Mouse (Mus musculus) C2C12 (cell line): ENCODE data around the gene Fam120b. TPM values are rescaled to one million over a fixed set of nuclear protein-coding genes. Genes with fewer than 3 reads are reported as not detected.

ENCODE experiments used
- H3K27me3 ChIP-seq: one replicate; pipeline ENCODE4 v1.6.1; 2011; ENCODE audit not compliant: control insufficient read depth, insufficient read depth, insufficient read length
- H3K36me3 ChIP-seq: one replicate; pipeline ENCODE4 v1.6.1; 2011; ENCODE audit not compliant: control insufficient read depth, insufficient read depth
- H3K4me3 ChIP-seq: one replicate; pipeline ENCODE4 v1.5.1; 2011; ENCODE audit warnings: mild to moderate bottlenecking, control low read depth; ENCODE audit not compliant: poor library complexity, insufficient read depth, severe bottlenecking
- H3K79me2 ChIP-seq: one replicate; pipeline ENCODE4 v1.6.1; 2011; ENCODE audit not compliant: control insufficient read depth, insufficient read depth
- H3K79me3 ChIP-seq: one replicate; pipeline ENCODE4 v1.6.1; 2011; ENCODE audit warnings: low read depth, control low read depth
- H3ac ChIP-seq: one replicate; pipeline ENCODE3; 2011; ENCODE audit warnings: low read depth; ENCODE audit not compliant: control insufficient read depth, insufficient read length
- CEBPB ChIP-seq: IDR thresholded peaks from one replicate; pipeline ENCODE4 v1.6.1; 2011; ENCODE audit warnings: low read depth, mild to moderate bottlenecking, control low read depth, moderate library complexity
- CTCF ChIP-seq: IDR thresholded peaks from one replicate; pipeline ENCODE4 v1.5.1; 2011; ENCODE audit not compliant: control insufficient read depth, insufficient read depth, insufficient read length
- FOSL1 ChIP-seq: IDR thresholded peaks from one replicate; pipeline ENCODE4 v1.8.0; 2011; ENCODE audit warnings: mild to moderate bottlenecking, low read length; ENCODE audit not compliant: poor library complexity, insufficient read depth, severe bottlenecking
- MAX ChIP-seq: IDR thresholded peaks from one replicate; pipeline ENCODE4 v1.6.1; 2011; ENCODE audit warnings: mild to moderate bottlenecking, control low read depth
- MYOD1 ChIP-seq: IDR thresholded peaks from one replicate; pipeline ENCODE4 v1.6.1; 2011; ENCODE audit warnings: low read depth; ENCODE audit not compliant: control insufficient read depth, insufficient read length
- MYOG ChIP-seq: IDR thresholded peaks from one replicate; pipeline ENCODE4 v1.6.1; 2011; ENCODE audit not compliant: control insufficient read depth, insufficient read length; ENCODE audit errors: extremely low read depth
- USF1 ChIP-seq: IDR thresholded peaks from one replicate; pipeline ENCODE4 v1.6.1; 2011; ENCODE audit warnings: low read depth, mild to moderate bottlenecking, control low read depth, moderate library complexity
- polyA plus RNA-seq: library from polyadenylated mRNA; unstranded; fragments of >200 nt; fragmentation: generic; extraction: Trizol; gene quantifications from one replicate; pipeline ENCODE4 v1.2.1, GENCODE M21; 2012; ENCODE audit warnings: missing spikeins

The Fam120b gene
- polyA plus RNA-seq, 1 experiment = 7.4 TPM

DNA sequence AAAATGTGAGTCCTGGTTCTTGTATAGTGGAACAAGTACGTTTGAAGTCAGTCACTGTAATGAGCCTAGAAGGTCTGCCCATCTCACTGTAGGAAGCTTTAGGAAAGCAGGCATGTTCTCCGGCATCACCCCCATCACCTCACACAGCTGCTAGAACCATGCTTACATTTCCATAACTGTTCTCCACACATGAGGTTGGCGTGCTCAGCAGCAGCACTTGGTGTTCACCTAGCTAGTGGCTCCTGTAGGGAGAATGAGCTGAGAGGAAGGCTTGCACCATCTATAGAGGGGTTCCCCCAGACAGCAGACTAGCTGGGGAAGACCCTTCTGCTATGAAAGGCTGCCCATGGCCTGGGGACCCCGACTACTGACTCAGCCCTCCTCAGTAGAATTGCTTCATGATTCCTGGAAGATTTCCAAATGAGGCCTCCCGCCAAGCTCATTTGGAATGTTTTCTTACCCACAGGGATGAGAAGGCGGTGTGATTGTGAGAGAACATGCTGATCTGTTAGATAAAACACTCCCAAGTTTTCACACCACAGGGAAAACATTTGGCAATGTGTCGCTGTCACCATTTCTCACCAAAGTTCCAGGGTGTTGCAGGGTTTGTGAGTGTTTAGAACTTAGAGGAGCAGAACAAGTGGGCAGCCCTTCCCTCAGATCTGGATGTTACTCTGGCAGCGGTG, 27.2 kb downstream of the Fam120b start:
- TF ChIP-seq MYOG = no peak
- Histone ChIP-seq H3K36me3 (peaks cover 72% of the 10 kb centered on the region), H3K27me3 (no peaks in the 10 kb centered on the region)

DNA sequence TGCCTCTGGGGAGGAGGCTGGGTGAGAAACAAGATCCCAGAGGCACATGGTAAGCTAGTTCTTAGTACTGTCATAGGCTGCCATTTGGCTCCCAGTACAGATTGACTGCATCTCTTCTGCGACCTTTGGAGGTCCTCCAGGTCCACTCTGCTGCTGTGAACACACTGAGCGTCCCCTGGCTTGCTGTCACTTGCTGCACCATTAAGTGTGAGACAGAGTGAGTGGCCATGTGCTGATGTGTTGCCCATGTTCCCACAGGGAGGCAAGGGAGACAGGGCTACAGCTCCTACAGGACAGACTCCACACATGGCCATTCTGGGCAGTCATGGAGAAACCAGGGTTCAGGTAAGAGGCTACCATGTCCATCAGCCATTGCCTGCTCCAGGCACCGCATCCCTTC, 29.9 kb downstream of the Fam120b start:
- Histone ChIP-seq H3K4me3 (no peak overlapping the region), H3K79me2 (no peaks in the 10 kb centered on the region), H3K27me3 (no peaks in the 10 kb centered on the region), H3K36me3 (peaks cover 64% of the 10 kb centered on the region), H3ac (no peak overlapping the region), H3K79me3 (no peaks in the 10 kb centered on the region)
- TF ChIP-seq CTCF (no peak), FOSL1 (no peak), CEBPB (no peak)

More for the DNA sequence above, 27.2 kb downstream of the Fam120b start:
- Histone ChIP-seq H3ac (no peak overlapping the region), H3K4me3 (no peak overlapping the region), H3K79me2 (no peaks in the 10 kb centered on the region), H3K79me3 (no peaks in the 10 kb centered on the region)

DNA sequence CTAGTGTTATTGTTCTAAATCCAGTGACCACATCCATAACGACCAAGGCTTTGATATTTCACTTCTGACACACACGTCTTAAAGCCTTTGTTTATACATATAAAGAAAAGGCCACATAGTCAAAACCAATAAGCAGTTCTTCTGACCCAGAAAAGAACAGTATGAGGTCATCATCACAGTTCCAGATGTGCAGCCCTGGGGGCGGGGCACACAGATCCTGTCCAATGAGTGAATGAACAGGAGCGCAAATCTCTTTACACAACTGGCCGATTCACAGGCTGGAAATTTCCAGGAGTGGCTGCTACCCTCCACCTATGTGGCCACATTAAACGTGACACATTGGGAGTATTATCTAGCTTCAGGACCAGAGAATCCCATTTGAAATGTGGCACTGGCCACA, 33.4 kb downstream of the Fam120b start:
- Histone ChIP-seq H3K79me3 (no peaks in the 10 kb centered on the region), H3K36me3 (peaks cover 36% of the 10 kb centered on the region), H3ac (no peak overlapping the region), H3K79me2 (no peaks in the 10 kb centered on the region), H3K27me3 (no peaks in the 10 kb centered on the region), H3K4me3 (no peak overlapping the region)
- TF ChIP-seq CEBPB (no peak), FOSL1 (no peak), MYOG (no peak), MYOD1 (no peak), USF1 (no peak)

- Histone ChIP-seq H3K36me3 (peaks cover 34% of the 10 kb centered on the region), H3K27me3 (no peaks in the 10 kb centered on the region), H3K79me2 (no peaks in the 10 kb centered on the region), H3K4me3 (no peak overlapping the region), H3K79me3 (no peaks in the 10 kb centered on the region), H3ac (no peak overlapping the region)
- TF ChIP-seq CEBPB (no peak), MYOD1 (no peak), CTCF (no peak), MYOG (no peak), MAX (no peak), FOSL1 (no peak), USF1 (no peak)
These were observed 33.9 kb downstream of the Fam120b start for GRCm38 (mm10) chr17:15429937-15430336.

DNA sequence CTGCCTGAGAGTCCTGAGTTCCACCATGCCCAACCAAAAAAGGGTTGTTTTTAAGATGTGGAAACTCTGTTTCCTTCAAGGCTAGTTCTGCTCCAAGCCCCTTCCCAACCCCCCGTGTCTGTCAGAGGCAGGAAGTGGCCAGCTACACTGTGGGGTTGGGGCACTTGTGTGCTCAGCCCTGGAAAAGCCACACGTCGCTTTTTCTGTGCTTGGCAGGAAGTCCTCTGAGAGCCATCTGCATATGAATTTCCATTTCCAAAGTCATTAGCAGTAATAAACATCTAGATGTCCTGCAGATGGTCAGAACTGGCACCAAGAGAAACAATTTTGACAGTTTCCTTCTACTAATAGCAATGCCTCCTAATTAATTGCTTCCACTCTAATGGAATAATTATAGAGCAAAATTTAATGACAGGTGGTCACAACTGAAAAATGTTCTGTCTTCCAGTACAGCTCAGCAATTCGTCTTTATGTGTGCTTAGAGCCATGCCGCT, 35.1 kb downstream of the Fam120b start:
- H3K4me3 ChIP-seq = no peak overlapping the region
- no peak overlapping the region for H3ac ChIP-seq
- H3K79me3 ChIP-seq = no peaks in the 10 kb centered on the region
- TF ChIP-seq MAX (no peak), MYOG (no peak), CEBPB (no peak), MYOD1 (no peak), CTCF (no peak), FOSL1 (no peak), USF1 (no peak)
- no peaks in the 10 kb centered on the region for H3K27me3 ChIP-seq
- no peaks in the 10 kb centered on the region for H3K79me2 ChIP-seq
- peaks cover 26% of the 10 kb centered on the region for H3K36me3 ChIP-seq

DNA sequence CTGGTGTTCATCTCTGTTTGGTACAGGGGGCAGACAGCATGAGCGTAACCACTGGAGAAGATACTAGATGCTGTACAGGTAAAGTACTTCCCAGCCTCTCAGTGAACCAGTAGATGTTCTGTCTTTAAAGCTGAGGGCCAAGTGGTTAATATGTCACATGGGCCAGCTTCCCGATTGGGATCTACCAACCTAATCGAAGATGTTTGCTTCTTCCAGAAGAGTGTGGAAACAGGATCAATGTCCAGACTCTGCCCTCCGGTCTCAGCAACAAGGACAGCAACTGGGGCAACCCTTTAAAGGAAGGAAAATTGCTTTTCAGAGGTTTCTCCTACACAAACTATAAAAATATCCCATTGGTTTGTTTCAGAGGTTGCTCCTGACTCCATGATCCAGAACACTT, 35.5 kb downstream of the Fam120b start:
- Histone ChIP-seq H3K36me3 (peaks cover 25% of the 10 kb centered on the region), H3K4me3 (no peak overlapping the region), H3K79me2 (no peaks in the 10 kb centered on the region), H3K79me3 (no peaks in the 10 kb centered on the region), H3K27me3 (no peaks in the 10 kb centered on the region), H3ac (no peak overlapping the region)
- no peak for TF ChIP-seq CEBPB
- no peak for TF ChIP-seq USF1
- TF ChIP-seq MYOD1 = no peak
- no peak for TF ChIP-seq MAX
- no peak for TF ChIP-seq FOSL1
- TF ChIP-seq MYOG = no peak
- TF ChIP-seq CTCF = no peak

DNA sequence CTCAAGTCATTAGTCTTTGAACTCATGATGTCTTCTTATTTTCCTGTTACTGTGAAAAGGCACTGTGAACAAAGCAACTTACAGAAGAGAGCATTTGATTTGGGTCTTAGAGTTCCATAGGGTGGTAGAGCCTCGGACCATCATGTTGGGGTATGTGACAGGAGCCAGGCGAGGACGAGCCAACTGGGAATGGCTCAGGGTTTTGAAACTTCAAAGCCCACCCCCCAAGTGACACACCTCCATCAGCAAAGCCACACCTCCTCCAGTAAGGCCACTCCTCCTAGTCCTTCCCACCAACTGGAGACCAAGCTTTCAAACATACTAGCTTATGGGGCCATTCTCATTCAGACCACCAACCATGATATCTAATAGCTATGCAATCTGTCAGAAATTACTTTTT, 36.0 kb downstream of the Fam120b start:
- peaks cover 20% of the 10 kb centered on the region for H3K36me3 ChIP-seq
- TF ChIP-seq FOSL1 (no peak), CTCF (no peak), USF1 (no peak), MYOG (no peak), MAX (no peak), CEBPB (no peak), MYOD1 (no peak)
- H3K79me2 ChIP-seq = no peaks in the 10 kb centered on the region
- no peaks in the 10 kb centered on the region for H3K27me3 ChIP-seq
- no peaks in the 10 kb centered on the region for H3K79me3 ChIP-seq
- no peak overlapping the region for H3K4me3 ChIP-seq
- no peak overlapping the region for H3ac ChIP-seq
